8 mouse cellular contexts compared by ENCODE assay signal in the genomic region with DNA sequence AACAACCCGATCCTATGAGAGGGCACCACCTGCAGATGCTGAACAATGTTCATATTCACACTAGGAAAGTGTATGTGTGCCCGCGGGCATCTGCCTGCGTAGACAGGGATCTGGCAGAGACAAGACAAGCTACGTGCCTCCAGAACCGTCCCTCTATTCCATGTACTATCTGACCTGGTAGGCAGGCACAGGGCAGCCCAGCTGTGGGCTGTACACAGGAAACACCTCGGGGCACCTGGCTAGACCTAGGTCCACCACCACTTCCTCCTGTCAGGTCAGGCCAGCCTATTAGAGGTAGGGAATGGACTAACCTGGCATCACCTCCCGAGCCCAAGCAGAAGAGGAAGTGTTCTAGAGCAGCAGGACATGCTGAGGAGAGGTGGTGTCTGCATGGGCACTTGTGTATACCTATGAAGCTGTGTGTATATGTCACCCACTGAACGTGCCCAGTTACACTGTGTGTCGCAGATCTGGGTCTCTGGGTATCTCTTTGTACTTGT. TPM values are rescaled to one million over a fixed set of nuclear protein-coding genes. Genes with fewer than 3 reads are reported as not detected.
DNase-seq lines count a peak whose midpoint lies in the region; ATAC-seq and TF ChIP-seq lines count a peak whose summit lies in the region.

A gene (minus strand): TSS at position 51 of the 500 bp plus-strand sequence.

- no peak within 1 kb of the TSS for H3K27ac ChIP-seq in heart, embryonic 14.5 days (replicated peaks in 1 of 2; ENCODE audit: control insufficient read depth in 1 of 2, insufficient read depth in 1 of 2, low read depth in 2 of 2, low read length in 2 of 2)
- H3K27ac ChIP-seq in hindbrain, embryonic 12.5 days: no peak within 1 kb of the TSS
- peak within 1 kb of the TSS; percentile 50 for H3K27ac ChIP-seq in midbrain, embryonic 10.5 days (replicated peaks)

- H3K27me3 ChIP-seq in heart, embryonic 14.5 days (ENCODE audit: control insufficient read depth, insufficient read depth, low read length): peaks cover 13% of the 10 kb centered on the region
- H3K27me3 ChIP-seq in G1E (ENCODE audit: insufficient read depth, low read length): peaks cover 90% of the 10 kb centered on the region
- H3K27me3 ChIP-seq in hindbrain, embryonic 12.5 days: peaks cover 35% of the 10 kb centered on the region
- H3K27me3 ChIP-seq in midbrain, embryonic 10.5 days (ENCODE audit: low read depth, poor library complexity, severe bottlenecking): peaks cover 90% of the 10 kb centered on the region

- no peak for TF ChIP-seq CTCF in G1E (IDR thresholded peaks at IDR 0.05; ENCODE audit: low read depth, low read length)

- peaks cover 47 to 53% of the 10 kb centered on the region in 2 experiments for H3K4me1 ChIP-seq in heart, embryonic 14.5 days (ENCODE audit: control insufficient read depth in 2 of 2, insufficient read depth in 2 of 2, low read length in 2 of 2)
- H3K4me1 ChIP-seq in G1E (ENCODE audit: insufficient read depth, low read depth, low read length): peaks cover 16% of the 10 kb centered on the region
- H3K4me1 ChIP-seq in hindbrain, embryonic 12.5 days: peaks cover 56% of the 10 kb centered on the region
- peaks cover 63% of the 10 kb centered on the region for H3K4me1 ChIP-seq in midbrain, embryonic 10.5 days

- peak within 1 kb of the TSS; percentile 42 to 43 for H3K4me3 ChIP-seq in heart, embryonic 14.5 days (ENCODE audit: control insufficient read depth in 1 of 2, insufficient read depth in 1 of 2, low read depth in 1 of 2, low read length in 2 of 2)
- H3K4me3 ChIP-seq in G1E (ENCODE audit: low read depth, low read length): peak within 1 kb of the TSS; percentile 55; the same call in 1 of the 2 replicates
- H3K4me3 ChIP-seq in hindbrain, embryonic 12.5 days: peak within 1 kb of the TSS; percentile 33
- H3K4me3 ChIP-seq in midbrain, embryonic 10.5 days: peak within 1 kb of the TSS; percentile 51

- no peaks in the 10 kb centered on the region for H3K9me3 ChIP-seq in heart, embryonic 14.5 days (ENCODE audit: control insufficient read depth, low read length)
- H3K9me3 ChIP-seq in G1E (replicated peaks): no peaks in the 10 kb centered on the region
- H3K9me3 ChIP-seq in hindbrain, embryonic 12.5 days (replicated peaks): no peaks in the 10 kb centered on the region
- no peaks in the 10 kb centered on the region for H3K9me3 ChIP-seq in midbrain, embryonic 10.5 days (replicated peaks)

- ATAC-seq in heart, embryonic 14.5 days (ENCODE audit: insufficient number of reproducible peaks, insufficient read depth, low FRiP score, low read depth): no peak
- no peak for ATAC-seq in G1E (ENCODE audit: extremely low read depth, insufficient number of reproducible peaks, low FRiP score, poor library complexity, severe bottlenecking)
- no peak for ATAC-seq in hindbrain, embryonic 12.5 days (ENCODE audit: low FRiP score)

- 82% methylated on average over 10 of the region's 10 CpGs for WGBS in heart, embryonic 14.5 days
- WGBS in hindbrain, embryonic 12.5 days: 70% methylated on average over 10 of the region's 10 CpGs
- WGBS in midbrain, embryonic 10.5 days: 73% methylated on average over 10 of the region's 10 CpGs

- H3K9ac ChIP-seq in heart, embryonic 14.5 days (ENCODE audit: low read length): peak within 1 kb of the TSS; percentile 50
- peak within 1 kb of the TSS; percentile 43; the same call in 1 of the 2 replicates for H3K9ac ChIP-seq in hindbrain, embryonic 12.5 days

- no peak for DNase-seq in heart, adult 9 months (ENCODE audit: low spot score in 2 of 2)
- no peak for DNase-seq in G1E (ENCODE audit: low spot score)
- no peak for DNase-seq in midbrain, embryonic 10.5 days (ENCODE audit: low spot score)
- DNase-seq in adrenal gland, postnatal 4 days (ENCODE audit: low spot score in 2 of 2): no peak
- DNase-seq in frontal cortex, postnatal 36 days (ENCODE audit: low spot score in 2 of 2): no peak
- DNase-seq in natural killer cell, adult 2 months (ENCODE audit: low spot score in 2 of 2): no peak

- H3K4me2 ChIP-seq in heart, embryonic 14.5 days (ENCODE audit: low read length): peak within 1 kb of the TSS; percentile 72
- peak within 1 kb of the TSS; percentile 60 for H3K4me2 ChIP-seq in hindbrain, embryonic 12.5 days (replicated peaks)

- H3K36me3 ChIP-seq in heart, embryonic 14.5 days (ENCODE audit: control insufficient read depth, insufficient read depth, low read length): no peaks in the 10 kb centered on the region
- H3K36me3 ChIP-seq in G1E (replicated peaks): no peaks in the 10 kb centered on the region
- H3K36me3 ChIP-seq in hindbrain, embryonic 12.5 days: no peaks in the 10 kb centered on the region
- no peaks in the 10 kb centered on the region for H3K36me3 ChIP-seq in midbrain, embryonic 10.5 days

RNA-seq across cellular contexts. Expression of the gene that starts here (rescaled TPM):
- 8.9 and 10.6 TPM in 2 replicates for polyA plus RNA-seq in heart, embryonic 14.5 days (2014; fragmentation: Nextera tagmentation; extraction: Ambion mirVana)
- total RNA-seq in G1E (2014; fragmentation: Nextera tagmentation): not detected in 2 replicates
- 1.9 and 2.1 TPM in 2 replicates for total RNA-seq in G1E (2017)
- polyA plus RNA-seq in G1E (2012): not detected in 2 replicates
- 10.6 and 11.2 TPM in 2 replicates for polyA plus RNA-seq in hindbrain, embryonic 12.5 days (2016; fragmentation: Nextera tagmentation; extraction: Ambion mirVana)
- polyA plus RNA-seq in midbrain, embryonic 10.5 days (2016; fragmentation: Nextera tagmentation; extraction: Ambion mirVana): 2.9 and 3.9 TPM in 2 replicates
- total RNA-seq in adrenal gland, postnatal 4 days (2021): 1 to 10 TPM; 3.2 to 4.3 TPM
